Mouse (Mus musculus) heart, postnatal 0 days (tissue): ENCODE measurements around the gene Ipo7. TPM values are rescaled to one million over a fixed set of nuclear protein-coding genes. Genes with fewer than 3 reads are reported as not detected.

Source experiments
- ATAC-seq: fragments of 200-750 bp; cut with Nextera tagmentation; 2 replicates; pipeline ENCODE4 v1.8.0; 2017; ENCODE audit warnings: low read depth, moderate number of reproducible peaks, moderate library complexity; ENCODE audit not compliant: insufficient read depth
- DNase-seq: peaks from one replicate; pipeline ENCODE4 v3.0.0-alpha.2; 2016; ENCODE audit warnings: low spot score
- H3K27ac ChIP-seq: fragments of 300-500 bp; sonication (generic); 2 replicates; pipeline ENCODE4 v1.5.1; 2014; ENCODE audit warnings: low read depth, mild to moderate bottlenecking
- H3K27me3 ChIP-seq: fragments of 300-500 bp; sonication (generic); 2 replicates; pipeline ENCODE4 v1.6.1; 2014; ENCODE audit warnings: low read length, mixed read lengths; ENCODE audit not compliant: control insufficient read depth, insufficient read depth
- H3K36me3 ChIP-seq: fragments of 300-500 bp; sonication (generic); replicated peaks from 2 replicates; pipeline ENCODE4 v1.6.1; 2014; ENCODE audit warnings: low read length, mixed read lengths; ENCODE audit not compliant: control insufficient read depth, insufficient read depth
- H3K4me1 ChIP-seq: fragments of 300-500 bp; sonication (generic); 2 replicates; pipeline ENCODE4 v1.6.1; 2014; ENCODE audit warnings: antibody characterized with exemption; ENCODE audit not compliant: control insufficient read depth, insufficient read depth
- H3K4me2 ChIP-seq: fragments of 300-500 bp; sonication (generic); 2 replicates; pipeline ENCODE4 v1.6.1; 2014; ENCODE audit warnings: low read depth, mild to moderate bottlenecking, low read length, moderate library complexity
- H3K4me3 ChIP-seq: fragments of 300-500 bp; sonication (generic); 2 replicates; pipeline ENCODE4 v1.5.1; 2014; ENCODE audit warnings: low read depth, low read length
- H3K9ac ChIP-seq: fragments of 300-500 bp; sonication (generic); replicated peaks from 2 replicates; pipeline ENCODE4 v1.6.1; 2014; ENCODE audit warnings: low read depth, low read length, mixed read lengths
- H3K9me3 ChIP-seq: fragments of 300-500 bp; sonication (generic); replicated peaks from 2 replicates; pipeline ENCODE4 v1.6.1; 2016; ENCODE audit warnings: low read length; ENCODE audit not compliant: control insufficient read depth
- CTCF ChIP-seq: IDR thresholded peaks from 2 replicates; pipeline ENCODE4 v1.5.1; 2016; ENCODE audit warnings: antibody characterized with exemption, control low read depth, low read depth
- EP300 ChIP-seq: IDR thresholded peaks from 2 replicates; pipeline ENCODE4 v1.6.1; 2016; ENCODE audit warnings: antibody characterized with exemption, low read depth
- WGBS: fragments of 180-500 bp; shearing (Covaris S2); extraction: QIAGEN DNeasy Blood & Tissue Kit; methylation state at CpG from one replicate; pipeline ENCODE4 v1.1.7; 2014; 5-methylcytosine and 5-hydroxymethylcytosine counted together
- polyA plus RNA-seq: library from polyadenylated mRNA; unstranded; fragments of >200 nt; fragmentation: Nextera tagmentation; extraction: Ambion mirVana; gene quantifications from 2 replicates; pipeline ENCODE4 v1.2.1, GENCODE M21; 2015
- total RNA-seq: library from RNA; depleted of rRNA; stranded (reverse); fragments of >200 nt; gene quantifications from 2 replicates; pipeline ENCODE4 v1.2.3, GENCODE M21; 2014; ENCODE audit warnings: low replicate concordance

The Ipo7 gene
- total and polyA plus RNA-seq, 2 experiments from 2014 or later: 24.3 to 72.6 TPM

DNA sequence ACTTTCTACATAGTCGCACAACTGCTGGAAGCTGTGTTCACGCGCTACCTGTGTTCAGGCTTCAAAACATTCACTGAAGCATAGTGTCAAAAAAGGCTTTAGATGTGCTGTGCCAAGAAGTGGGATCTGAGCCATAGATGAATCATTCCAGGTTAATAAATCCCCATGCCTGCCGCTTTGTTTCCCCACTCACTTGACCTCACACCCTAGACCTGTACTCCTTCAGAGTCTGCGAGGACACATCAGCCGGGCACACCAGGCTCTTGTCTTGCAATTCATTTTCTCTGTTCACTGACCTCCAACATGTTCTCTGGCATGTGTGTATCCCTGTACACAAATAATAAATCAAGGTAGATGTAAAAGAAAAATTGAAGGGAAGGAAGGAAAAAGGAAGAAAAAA lies 9.0 kb upstream of the Ipo7 start:
- DNase-seq (no peak), ATAC-seq (no peak)
- H3K4me2 ChIP-seq: no peak overlapping the region
- no peak overlapping the region for H3K4me3 ChIP-seq
- H3K36me3 ChIP-seq: no peaks in the 10 kb centered on the region
- no peak overlapping the region for H3K9ac ChIP-seq
- TF ChIP-seq EP300 (no peak), CTCF (no peak)
- no peak overlapping the region for H3K27ac ChIP-seq
- no peaks in the 10 kb centered on the region for H3K27me3 ChIP-seq
- no peaks in the 10 kb centered on the region for H3K4me1 ChIP-seq
- H3K9me3 ChIP-seq: no peaks in the 10 kb centered on the region
- 80% methylated on average over 6 of the region's 6 CpGs for WGBS

DNA sequence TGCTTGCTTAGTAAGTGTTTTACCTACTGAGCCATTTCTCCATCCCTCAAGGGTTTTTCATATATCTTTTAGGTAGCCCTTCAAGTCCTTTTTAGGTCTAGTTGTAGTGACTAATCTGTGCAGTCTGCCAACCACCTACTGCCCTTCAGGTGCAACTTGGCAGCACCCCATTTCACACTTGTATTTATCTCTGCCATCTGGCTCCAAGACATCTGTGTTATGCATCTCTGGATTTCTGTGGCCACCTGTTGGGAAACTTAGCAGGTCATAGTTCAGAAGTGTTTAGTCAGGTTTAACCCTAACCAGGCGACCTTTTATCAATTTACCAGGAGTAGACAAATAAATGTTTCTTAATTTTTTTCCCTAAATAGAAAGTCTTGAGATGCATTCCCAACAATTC lies 6.7 kb upstream of the Ipo7 start:
- 65% methylated on average over 1 of the region's 1 CpGs for WGBS

DNA sequence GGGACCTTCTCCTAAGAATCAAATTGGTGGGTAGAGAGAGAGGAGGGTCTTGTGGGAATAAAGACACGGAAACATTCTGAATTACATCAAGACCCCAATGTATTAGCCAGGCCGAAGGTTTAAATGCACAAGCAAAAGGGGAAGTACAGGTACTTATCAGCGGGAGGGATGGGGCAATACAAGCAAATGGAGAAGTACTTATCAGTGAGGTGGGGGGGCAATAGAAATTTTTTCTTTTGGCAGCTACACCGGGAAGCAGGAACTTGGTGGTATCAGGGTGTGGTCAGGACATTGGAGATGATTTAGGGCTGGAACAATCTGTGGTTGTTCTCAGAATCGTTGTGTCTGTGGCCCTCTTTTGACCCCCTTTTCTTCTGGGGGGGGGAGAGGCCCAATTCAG lies 3.8 kb upstream of the Ipo7 start:
- TF ChIP-seq EP300 (no peak), CTCF (no peak)
- H3K9me3 ChIP-seq: no peaks in the 10 kb centered on the region
- H3K4me3 ChIP-seq: no peak overlapping the region
- H3K4me2 ChIP-seq: no peak overlapping the region
- no peak for DNase-seq
- H3K36me3 ChIP-seq: no peaks in the 10 kb centered on the region
- WGBS: 61% methylated on average over 5 of the region's 5 CpGs
- H3K4me1 ChIP-seq: no peaks in the 10 kb centered on the region
- no peak for ATAC-seq
- H3K27ac ChIP-seq: no peak overlapping the region
- H3K27me3 ChIP-seq: no peaks in the 10 kb centered on the region
- H3K9ac ChIP-seq: no peak overlapping the region

More for the DNA sequence above, 6.7 kb upstream of the Ipo7 start:
- TF ChIP-seq EP300 (no peak), CTCF (no peak)
- Histone ChIP-seq H3K27me3 (no peaks in the 10 kb centered on the region), H3K9ac (no peak overlapping the region), H3K36me3 (no peaks in the 10 kb centered on the region), H3K4me1 (no peaks in the 10 kb centered on the region), H3K9me3 (no peaks in the 10 kb centered on the region), H3K27ac (no peak overlapping the region), H3K4me3 (no peak overlapping the region), H3K4me2 (no peak overlapping the region)
- DNase-seq (no peak), ATAC-seq (no peak)

DNA sequence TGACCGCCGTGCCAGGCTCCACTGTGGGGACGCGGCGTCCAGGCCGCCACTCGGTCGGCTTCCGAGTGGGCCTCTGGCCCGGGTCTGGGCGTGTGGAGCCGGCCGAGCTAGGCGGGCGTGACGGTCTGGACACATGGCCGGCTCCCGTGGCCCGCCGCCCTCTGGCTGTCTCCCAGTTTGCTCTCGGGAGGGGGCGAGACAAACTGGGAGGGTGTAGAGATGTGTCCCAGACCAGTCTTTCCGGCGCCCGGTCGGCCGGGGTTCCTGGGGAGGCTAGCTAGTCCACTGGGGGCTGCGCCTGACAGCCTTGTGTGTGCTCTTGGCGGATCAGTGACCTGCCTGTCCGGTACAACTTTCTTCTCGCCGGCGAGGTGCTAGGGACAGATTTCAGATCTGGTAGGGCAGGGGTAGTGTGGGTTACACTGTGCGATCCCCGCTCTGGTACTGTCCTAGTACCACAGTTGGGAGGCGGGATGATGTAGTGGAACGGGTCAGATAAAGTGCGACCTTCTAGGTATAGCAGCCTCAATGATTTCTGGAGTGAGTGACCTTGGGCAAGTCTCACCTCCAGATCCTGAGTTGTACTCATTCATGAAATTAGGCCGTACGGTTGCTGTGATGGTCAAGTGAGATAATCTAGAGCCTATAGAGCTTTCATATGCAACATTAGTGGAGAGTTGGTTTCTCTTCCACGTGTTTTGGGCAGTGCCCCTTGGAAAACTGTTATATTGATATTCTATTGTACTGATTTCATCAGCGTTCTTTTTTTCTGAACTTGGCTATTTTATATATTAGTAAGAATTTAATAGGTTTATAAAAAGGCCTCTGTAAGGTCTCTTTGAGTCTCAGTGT lies 783 bp downstream of the Ipo7 start:
- under 1% methylated on average over 42 of the region's 42 CpGs for WGBS
- Histone ChIP-seq H3K27me3 (no peaks in the 10 kb centered on the region), H3K9ac (peak overlapping the region; percentile 88), H3K4me2 (peak overlapping the region; percentile 84), H3K4me1 (peaks cover 9% of the 10 kb centered on the region), H3K4me3 (peak overlapping the region; percentile 72), H3K36me3 (no peaks in the 10 kb centered on the region), H3K9me3 (no peaks in the 10 kb centered on the region), H3K27ac (peak overlapping the region; percentile 90)
- DNase-seq: peak; percentile 24
- peak; percentile 82 for ATAC-seq
- no peak for TF ChIP-seq CTCF
- no peak for TF ChIP-seq EP300

DNA sequence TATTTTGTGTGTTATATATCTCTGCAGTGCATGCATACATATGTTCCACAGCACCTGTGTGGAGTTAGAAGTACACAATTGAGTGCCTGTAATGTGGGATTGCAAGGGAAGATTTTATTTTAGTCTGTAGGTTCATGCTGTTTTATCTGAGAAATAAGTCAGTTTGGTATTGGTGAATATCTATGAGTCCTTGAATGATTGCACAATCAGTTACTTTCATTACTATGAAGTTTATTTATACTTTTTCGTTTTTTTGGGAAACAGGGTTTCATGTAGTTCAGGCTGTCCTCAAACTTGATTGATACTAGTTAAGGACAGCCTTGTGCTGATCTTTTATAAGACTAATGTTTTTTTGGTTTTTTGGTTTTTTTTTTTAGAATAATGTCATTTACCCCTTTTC lies 5.5 kb downstream of the Ipo7 start:
- Histone ChIP-seq H3K4me2 (no peak overlapping the region), H3K9me3 (no peaks in the 10 kb centered on the region), H3K4me1 (peaks cover 9% of the 10 kb centered on the region), H3K27ac (no peak overlapping the region), H3K36me3 (peaks cover 10% of the 10 kb centered on the region; the same call in 1 of the 2 replicates), H3K4me3 (no peak overlapping the region), H3K9ac (no peak overlapping the region), H3K27me3 (no peaks in the 10 kb centered on the region)
- no peak for ATAC-seq
- DNase-seq: no peak
- 93% methylated on average over 1 of the region's 1 CpGs for WGBS
- TF ChIP-seq EP300: no peak
- no peak for TF ChIP-seq CTCF
